Mouse (Mus musculus) heart, adult 2 months (tissue): ENCODE measurements around the gene Kcnk12.

Experiments used
- CTCF ChIP-seq: fragments of 200-600 bp; IDR thresholded peaks from 2 replicates; pipeline ENCODE4 v1.8.1; 2022; ENCODE audit warnings: antibody characterized with exemption, mild to moderate bottlenecking, moderate library complexity
- POLR2A ChIP-seq: fragments of 200-500 bp; IDR thresholded peaks from 2 replicates; pipeline ENCODE4 v1.6.1; 2011; ENCODE audit warnings: mild to moderate bottlenecking, low read depth, low read length, control low read depth; ENCODE audit not compliant: insufficient read depth

GRCm38 (mm10) chr17:87796881-87797416, 845 bp downstream of the Kcnk12 start:
- TF ChIP-seq CTCF (no peak), POLR2A (no peak)
